Mouse (Mus musculus): ENCODE measurements at regions not wholly inside any gene's neighbourhood (a gene's known extent, or its start where the extent isn't known, plus 50 kb on each side); places are given as distances from the start of the nearest gene placed in this dataset.

DNA sequence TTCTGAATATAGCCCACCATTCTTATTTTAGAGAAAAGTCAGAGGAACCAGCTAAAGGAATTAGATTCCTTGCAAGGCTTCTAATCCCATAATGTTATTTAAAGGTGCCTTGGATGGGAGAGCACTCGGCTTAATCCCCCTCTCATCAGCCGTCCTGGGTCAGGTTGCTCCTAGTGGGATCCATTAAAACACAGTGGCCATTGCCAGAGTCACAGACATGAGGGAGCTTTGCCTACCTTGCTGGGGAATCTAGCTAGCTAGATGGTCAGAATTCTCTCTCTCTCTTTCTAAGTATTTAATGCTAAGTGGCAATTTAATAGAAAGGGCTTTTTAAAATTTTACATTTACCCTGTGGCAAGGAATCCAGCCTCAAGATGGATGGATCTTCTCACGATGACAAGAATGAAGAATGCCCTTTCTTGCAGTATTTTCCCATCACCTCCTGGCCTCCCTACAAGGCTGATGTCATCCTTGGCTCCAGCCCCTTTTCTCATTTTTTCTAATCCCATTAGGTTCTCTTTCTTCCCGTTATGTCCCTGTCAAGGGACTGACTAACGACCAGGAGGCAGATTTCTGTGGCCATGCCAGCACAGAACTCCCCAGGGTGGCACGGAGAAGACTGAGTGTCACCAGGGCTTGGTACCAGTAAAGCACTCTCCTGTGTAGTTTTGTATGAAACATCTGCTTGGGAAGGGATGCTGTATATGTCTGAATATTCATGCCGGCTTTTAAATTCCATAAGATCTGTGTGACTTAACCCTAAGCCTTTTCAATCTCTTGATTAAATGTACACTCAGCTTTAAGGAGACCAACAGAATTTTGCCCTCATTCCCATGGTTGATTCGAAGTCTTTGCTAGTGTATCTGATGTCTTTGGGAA, 124.0 kb upstream of the Ubash3b start:
- H3K36me3 ChIP-seq (replicated peaks), result no peaks in the 10 kb centered on the region
- no peaks in the 10 kb centered on the region for H3K4me1 ChIP-seq (ENCODE audit: insufficient read depth, low read depth, low read length)
- no peaks in the 10 kb centered on the region for H3K9me3 ChIP-seq (replicated peaks)
- DNase-seq (ENCODE audit: low spot score), result no peak
- no peaks in the 10 kb centered on the region; the same call in 1 of the 2 replicates for H3K27me3 ChIP-seq (ENCODE audit: insufficient read depth, low read length)
- no peak for ATAC-seq (ENCODE audit: extremely low read depth, insufficient number of reproducible peaks, low FRiP score, poor library complexity, severe bottlenecking)
- no peak overlapping the region for H3K4me3 ChIP-seq (ENCODE audit: low read depth, low read length)
- TF ChIP-seq POLR2AphosphoS5 (IDR thresholded peaks at IDR 0.05; ENCODE audit: insufficient replicate concordance, low read depth, low read length), result no peak
- TF ChIP-seq GATA2 (IDR thresholded peaks at IDR 0.05; ENCODE audit: borderline replicate concordance, low read depth, low read length), result no peak
- no peak for TF ChIP-seq TAL1 (conservative IDR thresholded peaks at IDR 0.05; ENCODE audit: low read depth, low read length)
- TF ChIP-seq GATA1 (IDR thresholded peaks at IDR 0.05; ENCODE audit: borderline replicate concordance, low read length), result no peak
- no peak for TF ChIP-seq CTCF (IDR thresholded peaks at IDR 0.05; ENCODE audit: low read depth, low read length)

DNA sequence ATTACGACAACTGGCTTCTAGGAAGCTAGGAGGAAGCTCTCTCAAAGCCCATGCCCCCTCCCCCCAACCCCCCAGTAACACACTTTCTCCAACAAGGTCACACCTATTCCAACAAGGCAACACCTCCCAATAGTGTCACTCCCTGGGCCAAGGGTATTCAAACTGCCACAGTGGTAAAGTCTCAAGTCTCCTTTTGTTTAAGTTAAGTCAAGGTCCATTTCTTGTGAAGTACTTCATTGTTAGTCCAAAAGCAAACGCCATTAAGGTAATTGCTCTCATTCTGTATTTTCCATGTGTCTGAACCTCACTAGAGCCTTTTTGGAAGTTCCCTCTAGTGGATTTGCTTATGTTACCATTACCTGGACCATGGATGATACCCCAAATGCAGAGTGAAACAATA, 116.2 kb upstream of the Ubash3b start:
- TF ChIP-seq CTCF (IDR thresholded peaks at IDR 0.05; ENCODE audit: low read depth, low read length) (no peak), GATA2 (IDR thresholded peaks at IDR 0.05; ENCODE audit: borderline replicate concordance, low read depth, low read length) (no peak), GATA1 (IDR thresholded peaks at IDR 0.05; ENCODE audit: borderline replicate concordance, low read length) (no peak), POLR2AphosphoS5 (IDR thresholded peaks at IDR 0.05; ENCODE audit: insufficient replicate concordance, low read depth, low read length) (no peak), TAL1 (conservative IDR thresholded peaks at IDR 0.05; ENCODE audit: low read depth, low read length) (no peak)
- H3K4me3 ChIP-seq (ENCODE audit: low read depth, low read length), result no peak overlapping the region
- H3K9me3 ChIP-seq (replicated peaks), result no peaks in the 10 kb centered on the region
- H3K4me1 ChIP-seq (ENCODE audit: insufficient read depth, low read depth, low read length), result no peaks in the 10 kb centered on the region
- ATAC-seq (ENCODE audit: extremely low read depth, insufficient number of reproducible peaks, low FRiP score, poor library complexity, severe bottlenecking), result no peak
- peaks cover 3% of the 10 kb centered on the region; the same call in 1 of the 2 replicates for H3K27me3 ChIP-seq (ENCODE audit: insufficient read depth, low read length)
- H3K36me3 ChIP-seq (replicated peaks), result no peaks in the 10 kb centered on the region
- DNase-seq (ENCODE audit: low spot score), result no peak

- DNase-seq (ENCODE audit: low spot score) (no peak), ATAC-seq (ENCODE audit: extremely low read depth, insufficient number of reproducible peaks, low FRiP score, poor library complexity, severe bottlenecking) (no peak)
Measured at GRCm38 (mm10) chr9:41273839-41274271, 112.4 kb upstream of the Ubash3b start.

GRCm38 (mm10) chr9:41273171-41273781, 111.8 kb upstream of the Ubash3b start:
- H3K4me1 ChIP-seq (ENCODE audit: insufficient read depth, low read depth, low read length), result no peaks in the 10 kb centered on the region
- H3K9me3 ChIP-seq (replicated peaks), result no peaks in the 10 kb centered on the region
- no peak for TF ChIP-seq TAL1 (conservative IDR thresholded peaks at IDR 0.05; ENCODE audit: low read depth, low read length)
- TF ChIP-seq GATA1 (IDR thresholded peaks at IDR 0.05; ENCODE audit: borderline replicate concordance, low read length), result no peak
- TF ChIP-seq GATA2 (IDR thresholded peaks at IDR 0.05; ENCODE audit: borderline replicate concordance, low read depth, low read length), result no peak
- TF ChIP-seq CTCF (IDR thresholded peaks at IDR 0.05; ENCODE audit: low read depth, low read length), result no peak
- TF ChIP-seq POLR2AphosphoS5 (IDR thresholded peaks at IDR 0.05; ENCODE audit: insufficient replicate concordance, low read depth, low read length), result no peak
- no peak for DNase-seq (ENCODE audit: low spot score)
- 0 out of 2 replicates have a peak, but pooled peaks cover 3% of the 10 kb centered on the region for H3K27me3 ChIP-seq (ENCODE audit: insufficient read depth, low read length)
- H3K36me3 ChIP-seq (replicated peaks), result no peaks in the 10 kb centered on the region
- ATAC-seq (ENCODE audit: extremely low read depth, insufficient number of reproducible peaks, low FRiP score, poor library complexity, severe bottlenecking), result no peak
- H3K4me3 ChIP-seq (ENCODE audit: low read depth, low read length), result no peak overlapping the region

More at GRCm38 (mm10) chr9:41273839-41274271, 112.4 kb upstream of the Ubash3b start:
- TF ChIP-seq GATA1 (IDR thresholded peaks at IDR 0.05; ENCODE audit: borderline replicate concordance, low read length), result no peak
- no peak for TF ChIP-seq POLR2AphosphoS5 (IDR thresholded peaks at IDR 0.05; ENCODE audit: insufficient replicate concordance, low read depth, low read length)
- no peak for TF ChIP-seq GATA2 (IDR thresholded peaks at IDR 0.05; ENCODE audit: borderline replicate concordance, low read depth, low read length)
- no peak for TF ChIP-seq CTCF (IDR thresholded peaks at IDR 0.05; ENCODE audit: low read depth, low read length)
- TF ChIP-seq TAL1 (conservative IDR thresholded peaks at IDR 0.05; ENCODE audit: low read depth, low read length), result no peak
- Histone ChIP-seq H3K36me3 (replicated peaks) (no peaks in the 10 kb centered on the region), H3K9me3 (replicated peaks) (no peaks in the 10 kb centered on the region), H3K27me3 (ENCODE audit: insufficient read depth, low read length) (peaks cover 3% of the 10 kb centered on the region; the same call in 1 of the 2 replicates), H3K4me3 (ENCODE audit: low read depth, low read length) (no peak overlapping the region), H3K4me1 (ENCODE audit: insufficient read depth, low read depth, low read length) (no peaks in the 10 kb centered on the region)

DNA sequence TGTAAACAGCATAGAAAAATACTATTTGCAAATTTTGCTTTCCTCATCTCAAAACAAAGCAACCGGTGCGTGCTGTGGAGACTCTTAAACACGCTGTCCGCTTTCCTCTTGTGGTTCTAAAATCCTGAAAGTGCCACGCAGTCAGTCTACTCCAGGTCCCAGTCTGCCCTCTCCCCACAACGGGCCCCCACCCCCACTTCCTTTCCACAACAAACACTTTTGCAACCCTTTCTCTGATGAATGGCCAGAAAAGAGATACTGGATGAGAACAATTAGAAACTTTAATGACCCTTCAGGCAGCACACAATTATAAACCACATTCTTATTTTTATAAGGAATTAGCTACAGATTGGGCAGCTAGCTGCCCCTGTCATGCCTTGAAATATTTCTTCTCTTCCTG, 111.1 kb upstream of the Ubash3b start:
- TF ChIP-seq GATA2 (IDR thresholded peaks at IDR 0.05; ENCODE audit: borderline replicate concordance, low read depth, low read length) (no peak), GATA1 (IDR thresholded peaks at IDR 0.05; ENCODE audit: borderline replicate concordance, low read length) (no peak), TAL1 (conservative IDR thresholded peaks at IDR 0.05; ENCODE audit: low read depth, low read length) (no peak), CTCF (IDR thresholded peaks at IDR 0.05; ENCODE audit: low read depth, low read length) (no peak), POLR2AphosphoS5 (IDR thresholded peaks at IDR 0.05; ENCODE audit: insufficient replicate concordance, low read depth, low read length) (no peak)
- H3K4me3 ChIP-seq (ENCODE audit: low read depth, low read length), result no peak overlapping the region
- no peak for ATAC-seq (ENCODE audit: extremely low read depth, insufficient number of reproducible peaks, low FRiP score, poor library complexity, severe bottlenecking)
- no peaks in the 10 kb centered on the region for H3K36me3 ChIP-seq (replicated peaks)
- H3K4me1 ChIP-seq (ENCODE audit: insufficient read depth, low read depth, low read length), result no peaks in the 10 kb centered on the region
- no peak for DNase-seq (ENCODE audit: low spot score)
- 0 out of 2 replicates have a peak, but pooled peaks cover 3% of the 10 kb centered on the region for H3K27me3 ChIP-seq (ENCODE audit: insufficient read depth, low read length)
- no peaks in the 10 kb centered on the region for H3K9me3 ChIP-seq (replicated peaks)

- H3K9me3 ChIP-seq (replicated peaks), result no peaks in the 10 kb centered on the region
- DNase-seq (ENCODE audit: low spot score) (no peak), ATAC-seq (ENCODE audit: extremely low read depth, insufficient number of reproducible peaks, low FRiP score, poor library complexity, severe bottlenecking) (no peak)
Measured at GRCm38 (mm10) chr9:41268112-41268511, 106.6 kb upstream of the Ubash3b start.

More at GRCm38 (mm10) chr9:41268112-41268511, 106.6 kb upstream of the Ubash3b start:
- H3K4me3 ChIP-seq (ENCODE audit: low read depth, low read length), result no peak overlapping the region
- TF ChIP-seq GATA2 (IDR thresholded peaks at IDR 0.05; ENCODE audit: borderline replicate concordance, low read depth, low read length), result no peak
- no peak for TF ChIP-seq POLR2AphosphoS5 (IDR thresholded peaks at IDR 0.05; ENCODE audit: insufficient replicate concordance, low read depth, low read length)
- no peak for TF ChIP-seq TAL1 (conservative IDR thresholded peaks at IDR 0.05; ENCODE audit: low read depth, low read length)
- H3K4me1 ChIP-seq (ENCODE audit: insufficient read depth, low read depth, low read length), result no peaks in the 10 kb centered on the region
- H3K27me3 ChIP-seq (ENCODE audit: insufficient read depth, low read length), result 0 out of 2 replicates have a peak, but pooled peaks cover 3% of the 10 kb centered on the region
- H3K36me3 ChIP-seq (replicated peaks), result no peaks in the 10 kb centered on the region

Measured in G1E (cell line).